ENCODE assay signal across 8 mouse cellular contexts in the genomic region with DNA sequence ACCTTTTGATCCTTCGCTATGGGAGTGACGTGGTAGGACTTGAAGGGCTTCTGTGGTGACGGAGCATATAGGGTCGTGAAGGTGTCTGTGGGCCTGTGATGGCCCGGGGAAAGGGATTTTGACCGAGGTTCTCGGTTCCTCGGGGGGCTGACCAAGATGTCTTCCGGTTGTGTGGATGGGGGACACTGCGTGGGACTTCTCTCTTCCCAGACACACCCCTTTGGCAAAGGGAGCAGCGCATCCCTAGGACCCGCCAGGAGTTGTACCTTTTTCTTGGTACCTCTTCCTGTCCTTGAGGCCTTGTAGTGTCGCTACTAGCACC. TPM values are rescaled to one million over a fixed set of nuclear protein-coding genes. Genes with fewer than 3 reads are reported as not detected.
DNase-seq lines count a peak whose midpoint lies in the region; ATAC-seq and TF ChIP-seq lines count a peak whose summit lies in the region.

No protein-coding gene starts in this region.

- H3K4me3 ChIP-seq in gastrocnemius, adult 2 months = peak overlapping the region; percentile 85
- H3K4me3 ChIP-seq in C2C12 (ENCODE audit: insufficient read depth, poor library complexity, severe bottlenecking) = peak overlapping the region; percentile 87
- peak overlapping the region; percentile 87 for H3K4me3 ChIP-seq in forebrain, embryonic 13.5 days
- H3K4me3 ChIP-seq in liver, embryonic 14.5 days (ENCODE audit: insufficient read depth in 1 of 2, low read depth in 2 of 2, low read length in 2 of 2) = peak overlapping the region; percentile 75 to 85

- H3K9ac ChIP-seq in forebrain, embryonic 13.5 days = peak overlapping the region; percentile 80
- H3K9ac ChIP-seq in liver, embryonic 14.5 days (replicated peaks) = peak overlapping the region; percentile 90

- H3K27me3 ChIP-seq in C2C12 (ENCODE audit: control insufficient read depth, insufficient read depth, insufficient read length) = no peaks in the 10 kb centered on the region
- H3K27me3 ChIP-seq in forebrain, embryonic 13.5 days = no peaks in the 10 kb centered on the region
- no peaks in the 10 kb centered on the region for H3K27me3 ChIP-seq in liver, embryonic 14.5 days (ENCODE audit: control insufficient read depth, insufficient read depth, low read length)

- TF ChIP-seq EP300 in liver, embryonic 14.5 days (IDR thresholded peaks at IDR 0.05; ENCODE audit: low read depth) = 0 out of 2 replicates have a peak, but pooled peaks have one; percentile 1

- under 1% methylated on average over 13 of the region's 13 CpGs for whole genome bisulfite sequencing in forebrain, embryonic 13.5 days
- 0% methylated on average over 13 of the region's 13 CpGs for WGBS in liver, embryonic 14.5 days (ENCODE audit: insufficient replicate concordance)

- peaks cover 99% of the 10 kb centered on the region for H3K79me2 ChIP-seq in C2C12 (ENCODE audit: control insufficient read depth, insufficient read depth)

- no peaks in the 10 kb centered on the region for H3K9me3 ChIP-seq in forebrain, embryonic 13.5 days (replicated peaks)
- H3K9me3 ChIP-seq in liver, embryonic 14.5 days (ENCODE audit: control insufficient read depth, low read length) = no peaks in the 10 kb centered on the region

- intact Hi-C loops in gastrocnemius, adult 2 months (cut with DNase I) = loop anchor here (5.0 kb wide), 1 partner anchor 99 kb away; no protein-coding TSS in a partner anchor

- H3K27ac ChIP-seq in gastrocnemius, adult 2 months = peak overlapping the region; percentile 93
- no peak overlapping the region for H3K27ac ChIP-seq in forebrain, embryonic 13.5 days
- H3K27ac ChIP-seq in liver, embryonic 14.5 days = peak overlapping the region; percentile 32

- peaks cover 38% of the 10 kb centered on the region for H3K36me3 ChIP-seq in C2C12 (ENCODE audit: control insufficient read depth, insufficient read depth)
- peaks cover 49% of the 10 kb centered on the region for H3K36me3 ChIP-seq in forebrain, embryonic 13.5 days (ENCODE audit: poor library complexity, severe bottlenecking)
- H3K36me3 ChIP-seq in liver, embryonic 14.5 days (replicated peaks; ENCODE audit: control insufficient read depth, insufficient read depth, low read depth) = peaks cover 49% of the 10 kb centered on the region

- peaks cover 79% of the 10 kb centered on the region for H3K79me3 ChIP-seq in C2C12 (ENCODE audit: low read depth)

- no peak for DNase-seq in gastrocnemius, adult 2 months
- DNase-seq in gastrocnemius, postnatal 10 days = no peak
- DNase-seq in liver, embryonic 14.5 days (ENCODE audit: low read depth in 3 of 3, low spot score in 3 of 3) = no peak
- DNase-seq in ovary, postnatal 14 days (ENCODE audit: low spot score) = no peak
- DNase-seq in right cerebral cortex, postnatal 10 days (ENCODE audit: low spot score in 2 of 2) = no peak
- DNase-seq in natural killer cell, adult 2 months (ENCODE audit: low spot score in 2 of 2) = no peak

- peak overlapping the region; percentile 79 for H3ac ChIP-seq in C2C12 (ENCODE audit: control insufficient read depth, insufficient read length, low read depth)

- ATAC-seq in forebrain, embryonic 13.5 days = no peak
- ATAC-seq in liver, embryonic 14.5 days (ENCODE audit: insufficient read depth) = peak; percentile 7

- peaks cover 31% of the 10 kb centered on the region for H3K4me1 ChIP-seq in forebrain, embryonic 13.5 days
- H3K4me1 ChIP-seq in liver, embryonic 14.5 days (replicated peaks; ENCODE audit: control insufficient read depth in 2 of 2, insufficient read depth in 2 of 2, low read length in 1 of 2) = peaks cover 25 to 45% of the 10 kb centered on the region in 2 experiments

- H3K4me2 ChIP-seq in forebrain, embryonic 13.5 days = peak overlapping the region; percentile 94
- H3K4me2 ChIP-seq in liver, embryonic 14.5 days (ENCODE audit: low read depth) = peak overlapping the region; percentile 71

- TF ChIP-seq CTCF in gastrocnemius, adult 2 months (IDR thresholded peaks at IDR 0.05) = no peak
- TF ChIP-seq CTCF in C2C12 (IDR thresholded peaks at IDR 0.05; ENCODE audit: control insufficient read depth, insufficient read depth, insufficient read length) = no peak
- no peak for TF ChIP-seq CTCF in liver, embryonic 14.5 days (IDR thresholded peaks at IDR 0.05; ENCODE audit: low read depth)

TF ChIP-seq in C2C12, 6 proteins besides CTCF, POLR2A, EP300 and RAD21:
- TF ChIP-seq USF1 (IDR thresholded peaks at IDR 0.05; ENCODE audit: low read depth) (no peak), MYOG (IDR thresholded peaks at IDR 0.05; ENCODE audit: control insufficient read depth, extremely low read depth, insufficient read length) (no peak), MYOD1 (IDR thresholded peaks at IDR 0.05; ENCODE audit: control insufficient read depth, insufficient read length, low read depth) (no peak), CEBPB (IDR thresholded peaks at IDR 0.05; ENCODE audit: low read depth) (no peak), MAX (IDR thresholded peaks at IDR 0.05) (no peak), FOSL1 (IDR thresholded peaks at IDR 0.05; ENCODE audit: insufficient read depth, low read length, poor library complexity, severe bottlenecking) (no peak)

RNA-seq across cellular contexts. Expression of gene Gm20517, which starts 0.2 kb away (rescaled TPM):
- 1 to 10 TPM in 1 of 2 experiments, under 1 TPM in 1; 0.82 to 2.4 TPM for total RNA-seq in gastrocnemius, adult 2 months (2021)
- total RNA-seq in gastrocnemius, postnatal 10 days (2021) = 1 to 10 TPM; 1.8 to 2.1 TPM
- 1.3 TPM for polyA plus RNA-seq in C2C12 (2012; fragmentation: generic; extraction: Trizol)
- 1.7 and 3.0 TPM in 2 replicates for polyA plus RNA-seq in forebrain, embryonic 13.5 days (2015; fragmentation: Nextera tagmentation; extraction: Ambion mirVana)
- 0.86 and 0.95 TPM in 2 replicates for polyA plus RNA-seq in liver, embryonic 14.5 days (2012; rRNA removed)
- polyA plus RNA-seq in liver, embryonic 14.5 days (2014; fragmentation: Nextera tagmentation; extraction: Ambion mirVana) = 0.86 and 1.7 TPM in 2 replicates

RNA-seq across cellular contexts. Expression of gene Med20, which starts 0.2 kb away (rescaled TPM):
- total RNA-seq in gastrocnemius, adult 2 months (2021) = 10 to 100 TPM; 17.9 to 18.3 TPM
- total RNA-seq in gastrocnemius, postnatal 10 days (2021) = 10 to 100 TPM; 14.7 to 15.5 TPM
- polyA plus RNA-seq in C2C12 (2012; fragmentation: generic; extraction: Trizol) = 25.8 TPM
- polyA plus RNA-seq in forebrain, embryonic 13.5 days (2015; fragmentation: Nextera tagmentation; extraction: Ambion mirVana) = 42.6 and 45.2 TPM in 2 replicates
- 20.7 and 23.1 TPM in 2 replicates for polyA plus RNA-seq in liver, embryonic 14.5 days (2012; rRNA removed)
- polyA plus RNA-seq in liver, embryonic 14.5 days (2014; fragmentation: Nextera tagmentation; extraction: Ambion mirVana) = 23.2 and 25.7 TPM in 2 replicates

RNA-seq across cellular contexts. Expression of gene Bysl, which starts 0.3 kb away (rescaled TPM):
- 10 to 100 TPM; 14.2 to 16.0 TPM for total RNA-seq in gastrocnemius, adult 2 months (2021)
- 10 to 100 TPM; 13.0 TPM for total RNA-seq in gastrocnemius, postnatal 10 days (2021)
- polyA plus RNA-seq in C2C12 (2012; fragmentation: generic; extraction: Trizol) = 42.6 TPM
- polyA plus RNA-seq in forebrain, embryonic 13.5 days (2015; fragmentation: Nextera tagmentation; extraction: Ambion mirVana) = 29.7 and 33.2 TPM in 2 replicates
- polyA plus RNA-seq in liver, embryonic 14.5 days (2012; rRNA removed) = 9.8 and 12.5 TPM in 2 replicates
- polyA plus RNA-seq in liver, embryonic 14.5 days (2014; fragmentation: Nextera tagmentation; extraction: Ambion mirVana) = 13.3 and 14.3 TPM in 2 replicates

RNA-seq across cellular contexts. Expression of gene Usp49, which starts 18.9 kb away (rescaled TPM):
- total RNA-seq in gastrocnemius, adult 2 months (2021) = 1 to 10 TPM; 3.1 to 4.5 TPM
- total RNA-seq in gastrocnemius, postnatal 10 days (2021) = 1 to 10 TPM; 4.6 to 4.9 TPM
- polyA plus RNA-seq in C2C12 (2012; fragmentation: generic; extraction: Trizol) = 3.2 TPM
- 10.2 and 11.2 TPM in 2 replicates for polyA plus RNA-seq in forebrain, embryonic 13.5 days (2015; fragmentation: Nextera tagmentation; extraction: Ambion mirVana)
- 6.4 and 6.6 TPM in 2 replicates for polyA plus RNA-seq in liver, embryonic 14.5 days (2012; rRNA removed)
- 2.9 and 3.9 TPM in 2 replicates for polyA plus RNA-seq in liver, embryonic 14.5 days (2014; fragmentation: Nextera tagmentation; extraction: Ambion mirVana)
